Mouse (Mus musculus): ENCODE measurements around the gene Samd7. TPM values are rescaled to one million over a fixed set of nuclear protein-coding genes. Genes with fewer than 3 reads are reported as not detected.

Gene Samd7
- total and polyA plus RNA-seq, 2 experiments from 2014 or later, result 0.37 TPM; not detected in 1

DNA sequence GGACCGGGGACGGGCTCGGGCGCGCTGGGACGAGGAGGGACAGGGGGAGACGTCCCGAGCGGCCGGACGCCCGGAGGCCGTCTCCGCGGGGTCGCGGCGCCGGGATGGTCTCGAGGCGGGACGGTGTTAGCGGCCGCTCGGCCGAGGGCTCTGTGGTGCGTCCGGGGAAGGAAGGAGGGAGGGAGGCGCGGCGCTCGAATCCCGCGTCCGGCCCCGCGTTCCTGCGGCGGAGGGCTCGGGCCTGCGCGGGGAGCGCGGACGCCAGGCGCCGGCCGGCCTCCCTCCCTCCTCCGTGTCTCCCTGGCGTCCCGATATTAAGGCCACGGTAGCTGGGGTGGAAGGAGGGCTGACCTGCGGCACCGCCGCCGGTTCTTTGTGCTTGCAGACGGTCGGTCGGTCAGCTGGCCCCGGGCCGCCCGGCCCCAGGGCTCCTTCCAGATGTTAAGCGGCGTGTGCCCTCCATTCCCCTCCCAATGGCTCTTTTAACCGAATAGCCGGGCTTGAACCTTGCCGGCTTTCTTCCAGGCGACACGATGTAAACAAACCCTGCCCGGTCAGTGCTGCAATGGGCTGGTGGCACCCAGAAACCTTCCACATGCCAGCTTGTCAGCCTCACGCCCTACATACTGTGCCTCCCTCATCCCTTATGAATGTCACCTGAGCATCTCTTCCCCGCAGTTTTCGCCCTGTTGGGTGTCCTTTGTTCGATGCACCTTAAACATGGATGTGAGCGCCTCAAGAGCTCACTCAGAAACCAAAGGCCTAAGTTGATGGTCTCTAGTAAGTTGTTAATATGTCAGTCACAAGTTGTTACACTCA is 47.5 kb downstream of the Samd7 start:
- no peaks in the 10 kb centered on the region for H3K9me3 ChIP-seq (ENCODE audit: low read length)
- peak overlapping the region; percentile 98 for H3K9ac ChIP-seq (replicated peaks; ENCODE audit: low read length)
- TF ChIP-seq CTCF (IDR thresholded peaks at IDR 0.05; ENCODE audit: low read depth), result no peak
- WGBS, result under 1% methylated on average over 57 of the region's 75 CpGs
- H3K4me1 ChIP-seq (ENCODE audit: insufficient read depth, low read length), result no peaks in the 10 kb centered on the region
- peak overlapping the region; percentile 84 for H3K4me2 ChIP-seq (ENCODE audit: low read depth, low read length)
- H3K27me3 ChIP-seq (ENCODE audit: insufficient read depth, low read length), result no peaks in the 10 kb centered on the region
- peak overlapping the region; percentile 99 for H3K4me3 ChIP-seq (ENCODE audit: low read length)
- H3K36me3 ChIP-seq (ENCODE audit: insufficient read depth, low read length), result no peaks in the 10 kb centered on the region
- ATAC-seq (peak; percentile 87), DNase-seq (ENCODE audit: low spot score) (peak; percentile 39)
- H3K27ac ChIP-seq, result peak overlapping the region; percentile 98

GRCm38 (mm10) chr3:30802171-30802570 is 56.1 kb downstream of the Samd7 start:
- no peak for ATAC-seq
- Histone ChIP-seq H3K36me3 (ENCODE audit: insufficient read depth, low read length) (peaks cover 6% of the 10 kb centered on the region), H3K4me3 (ENCODE audit: low read length) (no peak overlapping the region), H3K27me3 (ENCODE audit: insufficient read depth, low read length) (no peaks in the 10 kb centered on the region), H3K4me1 (ENCODE audit: insufficient read depth, low read length) (no peaks in the 10 kb centered on the region), H3K9ac (replicated peaks; ENCODE audit: low read length) (no peak overlapping the region), H3K27ac (no peak overlapping the region), H3K4me2 (ENCODE audit: low read depth, low read length) (no peak overlapping the region), H3K9me3 (ENCODE audit: low read length) (no peaks in the 10 kb centered on the region)
- no peak for TF ChIP-seq CTCF (IDR thresholded peaks at IDR 0.05; ENCODE audit: low read depth)
- WGBS, result 93% methylated on average over 3 of the region's 3 CpGs
- DNase-seq (ENCODE audit: low spot score), result no peak

GRCm38 (mm10) chr3:30812881-30813280 is 66.8 kb downstream of the Samd7 start:
- Histone ChIP-seq H3K27ac (no peak overlapping the region), H3K36me3 (ENCODE audit: insufficient read depth, low read length) (peaks cover 32% of the 10 kb centered on the region), H3K27me3 (ENCODE audit: insufficient read depth, low read length) (no peaks in the 10 kb centered on the region), H3K4me1 (ENCODE audit: insufficient read depth, low read length) (no peaks in the 10 kb centered on the region), H3K9me3 (ENCODE audit: low read length) (no peaks in the 10 kb centered on the region), H3K4me3 (ENCODE audit: low read length) (no peak overlapping the region), H3K9ac (replicated peaks; ENCODE audit: low read length) (no peak overlapping the region), H3K4me2 (ENCODE audit: low read depth, low read length) (no peak overlapping the region)
- no peak for ATAC-seq
- WGBS, result 78% methylated on average over 3 of the region's 3 CpGs
- TF ChIP-seq CTCF (IDR thresholded peaks at IDR 0.05; ENCODE audit: low read depth), result no peak
- no peak for DNase-seq (ENCODE audit: low spot score)

Other genes with a start within 250 kb of the Samd7 start
- 6.9 and 8.3 TPM in 2 replicates for gene Mecom, start 198.3 kb upstream of the Samd7 start, total RNA-seq (2014; rRNA removed)
- 4.1 and 4.5 TPM in 2 replicates for gene Mecom, start 198.3 kb upstream of the Samd7 start, polyA plus RNA-seq (2015; fragmentation: Nextera tagmentation; extraction: Ambion mirVana)
- 0.18 and 0.42 TPM in 2 replicates for gene Actrt3, start 146.4 kb upstream of the Samd7 start, total RNA-seq (2014; rRNA removed)
- gene Actrt3, start 146.4 kb upstream of the Samd7 start, polyA plus RNA-seq (2015; fragmentation: Nextera tagmentation; extraction: Ambion mirVana), result 0.56 and 0.89 TPM in 2 replicates
- gene Mynn, start 144.2 kb upstream of the Samd7 start, total RNA-seq (2014; rRNA removed), result 16.6 and 18.5 TPM in 2 replicates
- gene Mynn, start 144.2 kb upstream of the Samd7 start, polyA plus RNA-seq (2015; fragmentation: Nextera tagmentation; extraction: Ambion mirVana), result 18.5 and 19.4 TPM in 2 replicates
- gene Lrriq4, start 101.8 kb upstream of the Samd7 start, total RNA-seq (2014; rRNA removed), result 0.37 TPM in 1 of 2 replicates, not detected in the other
- not detected in 2 replicates for gene Lrriq4, start 101.8 kb upstream of the Samd7 start, polyA plus RNA-seq (2015; fragmentation: Nextera tagmentation; extraction: Ambion mirVana)
- gene Lrrc34, start 98.4 kb upstream of the Samd7 start, total RNA-seq (2014; rRNA removed), result 1.2 and 1.5 TPM in 2 replicates
- gene Lrrc34, start 98.4 kb upstream of the Samd7 start, polyA plus RNA-seq (2015; fragmentation: Nextera tagmentation; extraction: Ambion mirVana), result 1.4 and 1.7 TPM in 2 replicates
- gene Lrrc31, start 46.5 kb upstream of the Samd7 start, total RNA-seq (2014; rRNA removed), result not detected in 2 replicates
- gene Lrrc31, start 46.5 kb upstream of the Samd7 start, polyA plus RNA-seq (2015; fragmentation: Nextera tagmentation; extraction: Ambion mirVana), result not detected in 2 replicates
- 40.1 and 52.0 TPM in 2 replicates for gene Sec62, start 46.6 kb downstream of the Samd7 start, total RNA-seq (2014; rRNA removed)
- 120 and 129 TPM in 2 replicates for gene Sec62, start 46.6 kb downstream of the Samd7 start, polyA plus RNA-seq (2015; fragmentation: Nextera tagmentation; extraction: Ambion mirVana)
- gene Gpr160, start 109.7 kb downstream of the Samd7 start, total RNA-seq (2014; rRNA removed), result 0.25 and 0.78 TPM in 2 replicates
- 2.0 and 2.3 TPM in 2 replicates for gene Gpr160, start 109.7 kb downstream of the Samd7 start, polyA plus RNA-seq (2015; fragmentation: Nextera tagmentation; extraction: Ambion mirVana)
- 25.8 and 27.4 TPM in 2 replicates for gene Phc3, start 223.1 kb downstream of the Samd7 start, total RNA-seq (2014; rRNA removed)
- 6.4 and 7.4 TPM in 2 replicates for gene Phc3, start 223.1 kb downstream of the Samd7 start, polyA plus RNA-seq (2015; fragmentation: Nextera tagmentation; extraction: Ambion mirVana)
- 35.0 and 45.2 TPM in 2 replicates for gene Prkci, start 249.5 kb downstream of the Samd7 start, total RNA-seq (2014; rRNA removed)
- 20.5 and 20.8 TPM in 2 replicates for gene Prkci, start 249.5 kb downstream of the Samd7 start, polyA plus RNA-seq (2015; fragmentation: Nextera tagmentation; extraction: Ambion mirVana)

All from hindbrain, postnatal 0 days (tissue).